Mouse (Mus musculus) MEL (cell line): ENCODE data around the gene Ccm2. TPM values are rescaled to one million over a fixed set of nuclear protein-coding genes. Genes with fewer than 3 reads are reported as not detected.

ENCODE experiments used
- DNase-seq: peaks from one replicate; pipeline ENCODE4 v3.0.0; 2011; ENCODE audit warnings: low read depth, low spot score
- H3K27ac ChIP-seq: 2 replicates; pipeline ENCODE4 v1.5.1; 2012; ENCODE audit warnings: low read depth, mild to moderate bottlenecking, control low read depth, low read length, moderate library complexity; ENCODE audit not compliant: control insufficient read depth
- H3K27me3 ChIP-seq, 2 experiments: fragments of 150-350 bp in 1 of 2; sonication (generic) in 1 of 2; 2 replicates each; pipeline ENCODE4 v1.6.1; 2012; ENCODE audit warnings: low read length in 2 of 2, mild to moderate bottlenecking in 2 of 2, improper control_type of control experiment in 1 of 2, moderate library complexity in 1 of 2; ENCODE audit not compliant: insufficient read depth in 2 of 2, control insufficient read depth in 1 of 2
- H3K36me3 ChIP-seq, 2 experiments: 2 replicates each; pipeline ENCODE4 v1.6.1; 2012 to 2014; ENCODE audit warnings: low read length in 2 of 2, improper control_type of control experiment in 1 of 2, inconsistent platforms in 1 of 2, mild to moderate bottlenecking in 1 of 2; ENCODE audit not compliant: insufficient read depth in 2 of 2, control insufficient read depth in 1 of 2
- H3K4me1 ChIP-seq, 2 experiments: fragments of 150-350 bp in 1 of 2; sonication (generic) in 1 of 2; 2 replicates each; pipeline ENCODE4 v1.6.1; 2012; ENCODE audit warnings: low read length in 2 of 2, improper control_type of control experiment in 1 of 2, mild to moderate bottlenecking in 1 of 2; ENCODE audit not compliant: insufficient read depth in 2 of 2, control insufficient read depth in 1 of 2
- H3K4me3 ChIP-seq, 2 experiments: fragments of 150-350 bp in 1 of 2; sonication (generic) in 1 of 2; 2 replicates each; pipeline ENCODE4 v1.5.1; 2012; ENCODE audit warnings: low read depth in 2 of 2, low read length in 2 of 2, mild to moderate bottlenecking in 2 of 2, moderate library complexity in 2 of 2, control low read depth in 1 of 2, improper control_type of control experiment in 1 of 2; ENCODE audit not compliant: control insufficient read depth in 1 of 2, insufficient read depth in 1 of 2
- H3K79me2 ChIP-seq: 2 replicates; pipeline ENCODE4 v1.6.1; 2012; ENCODE audit warnings: mild to moderate bottlenecking, low read length, moderate library complexity; ENCODE audit not compliant: control insufficient read depth, poor library complexity, insufficient read depth
- H3K9ac ChIP-seq: 2 replicates; pipeline ENCODE4 v1.6.1; 2012; ENCODE audit warnings: low read depth, mild to moderate bottlenecking, control low read depth, low read length, moderate library complexity; ENCODE audit not compliant: control insufficient read depth, poor library complexity, severe bottlenecking
- H3K9me3 ChIP-seq: fragments of 150-350 bp; sonication (generic); replicated peaks from 2 replicates; pipeline ENCODE4 v1.6.1; 2012; ENCODE audit warnings: mild to moderate bottlenecking, low read length, improper control_type of control experiment, moderate library complexity; ENCODE audit not compliant: insufficient read depth
- BHLHE40 ChIP-seq: IDR thresholded peaks from 2 replicates; pipeline ENCODE4 v1.6.1; 2012; ENCODE audit warnings: low read depth, mild to moderate bottlenecking, inconsistent platforms, low read length, improper control_type of control experiment, borderline replicate concordance
- E2F4 ChIP-seq: IDR thresholded peaks from 2 replicates; pipeline ENCODE4 v1.6.1; 2011; ENCODE audit warnings: low read depth, low read length, improper control_type of control experiment, borderline replicate concordance
- GABPA ChIP-seq: IDR thresholded peaks from 2 replicates; pipeline ENCODE4 v1.6.1; 2012; ENCODE audit warnings: low read depth, mild to moderate bottlenecking, inconsistent platforms, low read length, improper control_type of control experiment, moderate library complexity
- HCFC1 ChIP-seq: IDR thresholded peaks from 2 replicates; pipeline ENCODE4 v1.6.1; 2012; ENCODE audit warnings: low read depth, mild to moderate bottlenecking, inconsistent platforms, low read length, improper control_type of control experiment, moderate library complexity
- JUND ChIP-seq: IDR thresholded peaks from 2 replicates; pipeline ENCODE4 v1.6.1; 2011; ENCODE audit warnings: low read depth, mild to moderate bottlenecking, improper control_type of control experiment, low read length
- MAX ChIP-seq: IDR thresholded peaks from 2 replicates; pipeline ENCODE4 v1.6.1; 2011; ENCODE audit warnings: low read length, improper control_type of control experiment
- MXI1 ChIP-seq: IDR thresholded peaks from 2 replicates; pipeline ENCODE4 v1.6.1; 2011; ENCODE audit warnings: mild to moderate bottlenecking, low read depth, low read length, improper control_type of control experiment
- MYB ChIP-seq: IDR thresholded peaks from 2 replicates; pipeline ENCODE4 v1.6.1; 2011; ENCODE audit warnings: mild to moderate bottlenecking, low read depth, low read length, improper control_type of control experiment
- RAD21 ChIP-seq: IDR thresholded peaks from 2 replicates; pipeline ENCODE4 v1.6.1; 2011; ENCODE audit warnings: mild to moderate bottlenecking, low read depth, low read length, improper control_type of control experiment
- USF1 ChIP-seq: IDR thresholded peaks from 2 replicates; pipeline ENCODE4 v1.6.1; 2014; ENCODE audit warnings: low read depth, mild to moderate bottlenecking, inconsistent platforms, low read length, improper control_type of control experiment, moderate library complexity
- USF2 ChIP-seq, 2 experiments: IDR thresholded peaks; 2 replicates each; pipeline ENCODE4 v1.6.1; 2011 to 2012; ENCODE audit warnings: improper control_type of control experiment in 2 of 2, low read length in 2 of 2, borderline replicate concordance in 1 of 2, inconsistent platforms in 1 of 2, low read depth in 1 of 2, mild to moderate bottlenecking in 1 of 2; ENCODE audit not compliant: insufficient read depth in 1 of 2
- ZKSCAN1 ChIP-seq: IDR thresholded peaks from 2 replicates; pipeline ENCODE4 v1.6.1; 2012; ENCODE audit warnings: low read depth, mild to moderate bottlenecking, inconsistent platforms, low read length, improper control_type of control experiment, moderate library complexity
- polyA plus RNA-seq, 2 experiments: library from polyadenylated mRNA; stranded (reverse) in 1 of 2; unstranded in 1 of 2; fragments of >175 nt in 1 of 2; fragments of >200 nt in 1 of 2; gene quantifications; 2 replicates each; pipeline versions ENCODE4 v1.2.1 to v1.2.4; 2012; ENCODE audit warnings: low replicate concordance in 2 of 2, low read depth in 1 of 2; ENCODE audit not compliant: insufficient read length in 2 of 2, insufficient read depth in 1 of 2, missing spikeins in 1 of 2
- total RNA-seq: library from RNA; depleted of rRNA; stranded (reverse); fragments of 300-350 nt; gene quantifications from 2 replicates; pipeline ENCODE4 v1.2.3, GENCODE M21; 2012; rRNA removed

Gene Ccm2
- total and polyA plus RNA-seq, 3 experiments = 49.2 to 66.4 TPM; not detected in 1

DNA sequence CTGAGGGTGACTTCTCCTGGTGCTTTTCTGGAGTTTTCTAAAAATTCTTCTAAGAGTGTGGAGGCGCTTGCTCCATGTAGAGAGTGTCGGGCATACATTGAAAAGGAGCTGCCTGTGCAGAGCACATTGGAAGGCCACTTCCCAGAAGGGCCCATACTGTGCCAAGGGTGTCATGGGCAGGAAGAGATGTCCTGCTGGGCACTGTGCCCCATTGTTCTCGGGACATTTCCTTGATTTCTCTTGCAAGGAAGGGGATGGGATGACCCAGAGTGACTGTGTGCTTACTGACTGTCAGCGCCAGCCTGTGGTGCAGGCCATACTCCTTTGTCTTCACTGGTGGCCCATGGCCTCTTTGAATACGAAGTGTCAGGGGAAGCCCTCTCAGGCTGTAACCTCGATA is 92.4 kb downstream of the Ccm2 start:
- no peak for TF ChIP-seq RAD21
- TF ChIP-seq USF1 = no peak
- no peak for TF ChIP-seq MYB
- TF ChIP-seq BHLHE40 = no peak
- TF ChIP-seq USF2 (IDR thresholded peaks at IDR 0.05; ENCODE audit: borderline replicate concordance in 1 of 2, insufficient read depth in 1 of 2, low read depth in 1 of 2, low read length in 2 of 2) = no peak
- H3K27me3 ChIP-seq = peaks cover 0 to 8% of the 10 kb centered on the region in 2 experiments; a peak in 2 of 4 replicates
- DNase-seq = no peak

DNA sequence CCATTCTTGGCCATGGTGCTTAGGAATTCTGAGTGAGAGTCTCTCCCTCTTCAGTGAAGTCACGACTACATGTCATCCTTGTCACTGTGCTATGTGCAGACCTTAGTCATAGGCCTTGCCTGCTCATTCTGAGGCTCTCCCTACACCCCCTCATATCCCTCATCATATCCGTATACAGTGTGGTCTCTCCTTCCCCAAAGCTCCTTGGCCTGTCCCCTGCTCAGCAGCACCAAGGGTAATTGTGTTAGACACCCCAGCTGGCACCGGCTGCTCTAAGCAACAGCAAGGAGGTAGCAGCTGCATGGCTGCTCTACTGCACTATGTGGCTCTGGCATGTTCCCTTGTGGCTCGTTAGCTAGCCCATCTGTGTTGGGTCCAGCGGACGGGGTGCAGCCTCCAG is 97.9 kb downstream of the Ccm2 start:
- TF ChIP-seq MAX (no peak), ZKSCAN1 (no peak), JUND (no peak), HCFC1 (no peak), USF2 (IDR thresholded peaks at IDR 0.05; ENCODE audit: borderline replicate concordance in 1 of 2, insufficient read depth in 1 of 2, low read depth in 1 of 2, low read length in 2 of 2) (no peak), GABPA (no peak), E2F4 (no peak), MXI1 (no peak), BHLHE40 (no peak)
- DNase-seq = no peak
- Histone ChIP-seq H3K4me1 (no peaks in the 10 kb centered on the region; a peak in 1 of 4 replicates), H3K27me3 (peaks cover 0 to 8% of the 10 kb centered on the region in 2 experiments; a peak in 3 of 4 replicates), H3K27ac (no peak overlapping the region), H3K4me3 (no peak overlapping the region), H3K9ac (no peak overlapping the region), H3K9me3 (no peaks in the 10 kb centered on the region), H3K79me2 (no peaks in the 10 kb centered on the region), H3K36me3 (no peaks in the 10 kb centered on the region)

More for the DNA sequence above, 92.4 kb downstream of the Ccm2 start:
- H3K4me1 ChIP-seq = no peaks in the 10 kb centered on the region
- no peak overlapping the region for H3K4me3 ChIP-seq
- H3K9ac ChIP-seq = no peak overlapping the region
- no peaks in the 10 kb centered on the region for H3K36me3 ChIP-seq
- no peak overlapping the region for H3K27ac ChIP-seq
- no peaks in the 10 kb centered on the region for H3K79me2 ChIP-seq
- no peaks in the 10 kb centered on the region for H3K9me3 ChIP-seq

Other genes with a start within 250 kb of the Ccm2 start
- 12.3 and 12.8 TPM in 2 replicates for gene Zmiz2, start 157.8 kb upstream of the Ccm2 start, total RNA-seq
- gene Zmiz2, start 157.8 kb upstream of the Ccm2 start, polyA plus RNA-seq = 10 to 100 TPM; 35.5 to 90.3 TPM
- 7,288 and 8,303 TPM in 2 replicates for gene Ppia, start 131.4 kb upstream of the Ccm2 start, total RNA-seq
- gene Ppia, start 131.4 kb upstream of the Ccm2 start, polyA plus RNA-seq = 1,000 to 10,000 TPM in 1 of 2 experiments, not detected in 1; 3,662 TPM
- 70.6 and 97.2 TPM in 2 replicates for gene H2afv, start 102.4 kb upstream of the Ccm2 start, total RNA-seq
- gene H2afv, start 102.4 kb upstream of the Ccm2 start, polyA plus RNA-seq = 100 to 1,000 TPM in 1 of 2 experiments, not detected in 1; 159 TPM
- 29.3 and 33.9 TPM in 2 replicates for gene Purb, start 71.0 kb upstream of the Ccm2 start, total RNA-seq
- 10 to 100 TPM; 23.1 to 32.7 TPM for gene Purb, start 71.0 kb upstream of the Ccm2 start, polyA plus RNA-seq
- gene Myo1g, start 25.9 kb upstream of the Ccm2 start, total RNA-seq = 19.4 and 22.8 TPM in 2 replicates
- 10 to 100 TPM in 1 of 2 experiments, not detected in 1; 33.3 TPM for gene Myo1g, start 25.9 kb upstream of the Ccm2 start, polyA plus RNA-seq
- gene Nacad, start 59.2 kb downstream of the Ccm2 start, total RNA-seq = 0.10 and 0.12 TPM in 2 replicates
- under 1 TPM in 1 of 2 experiments, not detected in 1; 0.32 TPM for gene Nacad, start 59.2 kb downstream of the Ccm2 start, polyA plus RNA-seq
- 191 and 192 TPM in 2 replicates for gene Tbrg4, start 79.2 kb downstream of the Ccm2 start, total RNA-seq
- 100 to 1,000 TPM; 278 to 756 TPM for gene Tbrg4, start 79.2 kb downstream of the Ccm2 start, polyA plus RNA-seq
- not detected in 2 replicates for gene Wap, start 91.8 kb downstream of the Ccm2 start, total RNA-seq
- not detected for gene Wap, start 91.8 kb downstream of the Ccm2 start, polyA plus RNA-seq
- not detected in 2 replicates for gene Ramp3, start 111.6 kb downstream of the Ccm2 start, total RNA-seq
- gene Ramp3, start 111.6 kb downstream of the Ccm2 start, polyA plus RNA-seq = not detected